Mouse (Mus musculus) frontal cortex, adult (tissue): ENCODE measurements around the gene Arfip1.

ENCODE experiments used
- ATAC-seq: cut with Nextera tagmentation; 2 replicates; pipeline ENCODE4 v1.9.2; 2017; ENCODE audit warnings: mild to moderate bottlenecking, moderate library complexity, mixed read lengths; ENCODE audit not compliant: low TSS enrichment

The Arfip1 gene

DNA sequence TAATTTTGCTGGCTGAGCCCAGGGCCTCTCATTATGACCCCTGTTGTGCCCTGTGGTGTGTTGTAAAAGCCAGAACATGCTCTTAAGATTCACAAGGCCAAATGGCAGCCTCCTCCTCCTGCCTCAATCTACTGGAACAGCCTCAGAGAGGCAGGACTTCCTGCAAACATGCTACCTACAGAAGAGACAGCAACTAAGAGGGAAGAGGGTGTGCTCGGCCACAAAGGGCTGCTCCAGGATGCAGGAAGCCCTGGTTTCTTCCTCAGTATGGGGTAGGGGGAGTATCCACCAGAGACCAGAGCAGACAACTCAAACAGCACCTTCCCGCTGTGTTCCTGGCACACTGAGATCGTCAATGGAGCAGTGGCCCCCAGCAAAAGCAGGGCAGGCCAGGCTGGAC is 121.9 kb downstream of the Arfip1 start:
- ATAC-seq, result no peak

DNA sequence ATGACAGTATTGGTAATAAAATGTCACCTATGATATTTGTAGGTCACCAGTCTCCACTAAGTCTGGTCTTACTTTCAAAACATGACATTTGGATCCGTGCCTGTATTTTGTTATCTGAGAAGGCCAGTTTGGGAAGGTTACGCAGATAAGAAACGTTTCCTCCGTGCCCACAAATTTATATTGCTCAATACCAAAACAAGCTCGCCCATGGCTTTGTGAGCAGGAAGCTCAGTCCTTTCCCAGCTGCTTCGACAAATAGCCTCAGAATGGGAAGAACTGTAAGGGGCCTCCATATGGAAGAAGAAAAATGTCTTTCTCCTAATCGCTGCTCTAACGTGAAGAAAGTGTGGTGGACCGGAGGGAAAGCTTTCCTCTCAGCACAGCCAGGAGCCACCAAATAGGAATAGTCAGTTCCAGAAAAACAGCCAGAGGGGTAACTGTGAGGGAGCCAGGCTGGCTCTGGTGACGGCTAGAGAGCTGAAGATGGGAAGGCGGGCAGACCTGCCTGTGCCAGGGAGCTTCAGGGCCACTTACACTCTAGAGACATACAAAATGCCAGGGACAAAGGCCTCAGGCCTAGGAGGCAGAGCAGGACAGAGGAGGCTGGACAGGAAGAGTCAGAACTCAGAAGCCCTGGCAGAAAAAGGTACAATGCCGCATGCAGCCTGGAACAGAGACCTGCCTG is 126.5 kb downstream of the Arfip1 start:
- no peak for ATAC-seq

DNA sequence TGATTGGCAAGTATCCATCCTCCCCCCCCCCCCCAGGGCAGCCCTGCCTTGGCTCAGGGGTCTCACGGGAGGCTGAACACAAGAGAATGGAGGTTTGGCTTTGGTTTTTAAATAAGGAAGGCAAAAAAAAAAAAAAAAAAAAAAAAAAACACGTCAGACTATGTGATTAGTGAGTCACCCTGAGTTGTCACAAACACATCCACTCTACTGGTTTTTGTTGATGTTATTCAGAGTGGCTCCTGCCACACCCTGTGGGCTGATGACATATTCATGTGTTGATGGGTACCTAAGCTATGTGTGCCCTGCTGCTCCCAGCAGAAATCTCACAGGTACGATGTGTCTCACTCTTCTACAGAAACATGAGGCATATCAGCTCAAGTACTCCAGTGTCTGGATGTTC is 131.8 kb downstream of the Arfip1 start:
- ATAC-seq, result no peak

DNA sequence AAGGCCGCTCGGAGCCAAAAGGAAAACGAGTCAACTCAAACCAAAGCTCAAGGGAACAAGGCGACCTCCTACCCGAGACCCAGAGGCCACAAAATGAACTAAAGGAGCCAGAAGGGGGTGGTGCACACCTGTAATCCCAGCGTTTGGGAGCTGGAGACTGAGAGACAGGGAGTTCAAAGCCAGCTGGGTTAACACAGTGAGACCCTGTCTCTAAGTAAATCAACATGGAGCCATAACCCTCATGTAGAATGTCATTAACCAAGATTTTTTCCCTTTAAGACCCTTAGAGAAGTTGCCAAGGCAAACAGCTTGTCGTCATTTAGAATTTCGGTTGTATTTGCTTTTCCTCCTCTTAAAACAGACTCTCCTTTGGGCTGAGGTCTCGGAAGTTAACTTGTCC is 133.4 kb downstream of the Arfip1 start:
- no peak for ATAC-seq

DNA sequence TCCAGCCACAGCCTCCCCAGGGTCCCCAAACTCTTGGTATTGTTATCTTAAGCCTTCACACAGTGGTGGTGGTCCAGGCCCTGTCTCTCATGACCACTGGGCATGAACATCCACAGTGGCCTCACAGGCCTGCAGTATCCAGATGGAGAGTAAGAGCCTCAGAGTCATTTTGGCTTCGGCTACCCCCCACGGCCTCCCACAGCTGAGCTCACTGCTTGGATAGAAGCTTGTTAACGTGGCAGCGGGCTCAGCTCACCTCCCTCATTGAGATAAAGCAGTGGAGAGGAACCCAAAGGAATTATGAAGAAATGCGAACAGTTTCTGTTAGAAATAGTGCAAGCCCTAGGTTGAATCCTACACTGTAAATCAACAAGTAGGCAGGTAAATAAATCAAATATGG is 134.6 kb downstream of the Arfip1 start:
- ATAC-seq, result peak; percentile 63; the same call in 1 of the 2 replicates
